Mouse (Mus musculus) lung, adult 2 months (tissue): Measurements from ENCODE around the gene Nxnl1.

Experiments
- CTCF ChIP-seq: fragments of 200-500 bp; IDR thresholded peaks from 2 replicates; pipeline ENCODE4 v1.5.1; 2011; ENCODE audit warnings: mild to moderate bottlenecking, low read length, control low read depth; ENCODE audit not compliant: insufficient read depth
- POLR2A ChIP-seq: fragments of 200-500 bp; IDR thresholded peaks from 2 replicates; pipeline ENCODE4 v1.6.1; 2011; ENCODE audit warnings: low read depth, mild to moderate bottlenecking, control low read depth, low read length, borderline replicate concordance; ENCODE audit errors: extremely low read depth

GRCm38 (mm10) chr8:71601939-71602665 lies 35.7 kb upstream of the Nxnl1 start:
- no peak for TF ChIP-seq CTCF
- TF ChIP-seq POLR2A, result no peak
